Mouse (Mus musculus): Measurements from ENCODE around the gene Tex12. TPM values are rescaled to one million over a fixed set of nuclear protein-coding genes. Genes with fewer than 3 reads are reported as not detected.

Gene Tex12
- polyA plus RNA-seq (2016; fragmentation: Nextera tagmentation; extraction: Ambion mirVana): 0.16 and 0.36 TPM in 2 replicates

DNA sequence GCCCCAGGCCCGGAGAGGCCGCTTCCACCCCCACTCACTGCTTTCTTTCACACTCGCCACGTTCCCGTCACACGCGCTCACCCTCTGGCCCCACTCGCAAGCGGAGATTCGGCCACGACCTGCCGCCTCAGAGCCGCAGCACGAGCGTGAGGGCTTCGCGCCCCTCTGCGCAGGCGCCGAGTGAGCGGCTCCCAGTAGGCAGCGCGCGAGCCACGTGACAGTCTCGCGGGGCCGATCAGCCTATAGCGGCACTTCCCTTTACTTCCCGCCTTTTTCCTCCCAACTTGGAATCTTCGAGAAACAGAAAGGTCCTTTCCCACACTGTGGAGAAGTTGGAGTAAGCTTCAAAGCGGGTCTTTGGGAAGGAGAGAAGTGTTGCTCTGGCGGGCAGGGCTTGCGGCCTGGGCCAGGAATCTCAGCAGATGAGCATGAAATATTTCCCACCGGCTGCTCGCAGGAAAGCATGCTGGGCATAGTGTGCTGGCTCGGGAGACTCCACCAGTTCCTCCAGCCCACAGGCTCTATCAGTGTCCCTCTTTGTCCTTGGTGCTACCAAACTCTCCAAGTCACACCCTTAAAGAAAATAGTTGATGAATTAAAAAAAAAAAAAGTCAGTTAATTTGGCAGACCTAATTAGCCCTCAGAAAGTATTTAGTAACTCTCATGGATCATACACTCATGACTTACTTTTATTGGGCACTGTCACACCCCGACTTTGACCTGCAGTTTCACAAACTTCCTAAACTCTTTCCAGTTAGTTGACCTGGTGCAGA is at the start of gene Tex12:
Tex12 (minus strand) TSS at position 181 of the 773 bp plus-strand sequence.
- no peak within 1 kb of the TSS for H3K27ac ChIP-seq (replicated peaks)
- no peak for DNase-seq (ENCODE audit: low spot score)
- H3K4me1 ChIP-seq: no peaks in the 10 kb centered on the region
- no peaks in the 10 kb centered on the region for H3K27me3 ChIP-seq (ENCODE audit: low read depth, poor library complexity, severe bottlenecking)
- H3K36me3 ChIP-seq: 0 out of 2 replicates have a peak, but pooled peaks cover 4% of the 10 kb centered on the region
- H3K9me3 ChIP-seq (replicated peaks): 0 out of 2 replicates have a peak, but pooled peaks cover 8% of the 10 kb centered on the region
- H3K4me3 ChIP-seq: no peak within 1 kb of the TSS
- WGBS: 88% methylated on average over 38 of the region's 38 CpGs

DNA sequence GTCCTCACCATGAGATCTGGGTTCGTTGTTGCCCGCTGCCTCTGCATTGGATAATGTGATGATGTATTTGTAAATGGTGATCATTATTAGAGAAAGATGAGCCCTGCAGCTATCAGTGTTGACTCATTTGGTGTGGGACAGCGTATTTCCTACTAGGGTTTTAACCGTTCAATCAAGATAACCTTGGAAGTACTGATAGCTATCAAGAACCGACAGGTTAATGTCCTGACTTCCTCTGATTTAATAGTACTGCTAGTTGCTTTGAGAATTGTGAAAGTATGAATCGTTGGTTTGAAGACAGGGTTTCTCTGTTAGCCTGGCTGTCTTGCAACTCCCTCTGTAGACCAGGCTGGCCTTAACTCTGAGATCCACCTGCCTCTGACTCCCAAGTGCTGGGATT is 43.2 kb upstream of the Tex12 start:
- Histone ChIP-seq H3K9me3 (replicated peaks) (no peaks in the 10 kb centered on the region), H3K4me1 (peaks cover 31% of the 10 kb centered on the region), H3K27me3 (ENCODE audit: low read depth, poor library complexity, severe bottlenecking) (no peaks in the 10 kb centered on the region), H3K36me3 (peaks cover 55% of the 10 kb centered on the region), H3K4me3 (peak overlapping the region; percentile 92), H3K27ac (replicated peaks) (peak overlapping the region; percentile 94)
- 5% methylated on average over 6 of the region's 6 CpGs for WGBS
- no peak for DNase-seq (ENCODE audit: low spot score)

DNA sequence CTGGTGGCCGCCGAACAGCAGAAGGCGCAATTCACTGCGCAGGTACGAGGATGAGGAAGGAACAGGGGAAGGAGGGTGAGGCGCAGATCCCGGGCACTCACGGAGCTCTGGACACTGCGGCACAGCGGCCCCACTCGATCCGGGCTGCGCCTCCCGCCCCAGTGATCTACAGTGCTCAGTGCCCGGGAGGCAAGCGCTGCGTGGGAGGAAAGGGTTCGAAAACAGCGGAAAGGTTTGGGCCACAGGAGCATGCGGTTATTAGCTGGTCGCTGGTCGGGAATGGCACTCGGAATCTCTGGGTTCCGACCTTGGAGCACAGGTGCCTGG is 42.8 kb upstream of the Tex12 start:
- peak overlapping the region; percentile 94 for H3K27ac ChIP-seq (replicated peaks)
- under 1% methylated on average over 24 of the region's 24 CpGs for WGBS
- no peaks in the 10 kb centered on the region for H3K27me3 ChIP-seq (ENCODE audit: low read depth, poor library complexity, severe bottlenecking)
- H3K36me3 ChIP-seq: peaks cover 55% of the 10 kb centered on the region
- H3K4me3 ChIP-seq: peak overlapping the region; percentile 92
- H3K4me1 ChIP-seq: peaks cover 31% of the 10 kb centered on the region
- DNase-seq (ENCODE audit: low spot score): no peak
- H3K9me3 ChIP-seq (replicated peaks): no peaks in the 10 kb centered on the region

DNA sequence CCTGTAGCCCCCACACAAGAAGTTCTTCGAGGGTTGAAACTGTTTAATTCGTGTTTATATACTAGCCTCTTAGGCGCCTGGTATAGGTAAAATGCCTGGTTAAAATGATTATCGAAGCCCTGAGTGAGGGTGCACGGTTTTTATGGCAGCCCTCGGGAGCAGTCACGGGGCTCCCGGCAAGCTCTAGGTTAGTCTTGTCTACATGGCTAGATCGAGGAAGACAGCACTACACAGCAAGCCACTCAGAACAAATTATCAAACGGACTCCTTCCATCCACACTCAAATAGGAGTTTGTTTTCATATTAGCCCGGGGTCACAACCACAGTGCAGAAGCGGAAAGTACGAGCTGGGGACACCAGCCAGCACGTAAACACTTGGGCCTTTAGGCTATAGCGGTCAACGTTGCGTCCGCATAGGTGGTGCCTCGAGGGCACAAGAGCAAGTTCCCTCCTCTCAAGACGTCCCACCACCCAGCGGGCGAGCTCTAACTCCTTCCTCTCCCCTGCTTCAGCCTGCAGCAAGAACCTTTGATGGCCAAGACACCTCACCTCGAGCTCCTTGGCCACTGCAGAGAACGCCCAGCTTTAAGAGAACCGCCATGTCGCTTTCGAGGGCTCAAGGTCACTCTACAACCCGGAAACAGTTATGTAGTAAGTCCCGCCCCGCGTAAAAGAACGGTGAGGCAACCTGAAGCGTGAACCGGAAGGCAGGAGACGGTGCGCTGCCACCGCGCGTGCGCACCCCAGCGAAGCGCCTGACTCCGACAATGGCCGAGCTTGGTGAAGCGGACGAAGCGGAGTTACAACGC is 42.3 kb upstream of the Tex12 start, which contains the start of the genes Sdhd and Timm8b:
Sdhd (minus strand) TSS at position 624 of the 809 bp plus-strand sequence.
Timm8b (plus strand) TSS at position 722 of the 809 bp plus-strand sequence.
- Histone ChIP-seq H3K4me3 (peak within 1 kb of the TSS; percentile 92), H3K27me3 (ENCODE audit: low read depth, poor library complexity, severe bottlenecking) (no peaks in the 10 kb centered on the region), H3K36me3 (peaks cover 55% of the 10 kb centered on the region), H3K4me1 (peaks cover 31% of the 10 kb centered on the region), H3K27ac (replicated peaks) (peak within 1 kb of the TSS; percentile 94), H3K9me3 (replicated peaks) (no peaks in the 10 kb centered on the region)
- DNase-seq (ENCODE audit: low spot score): peak; percentile 95
- under 1% methylated on average over 48 of the region's 48 CpGs for WGBS

DNA sequence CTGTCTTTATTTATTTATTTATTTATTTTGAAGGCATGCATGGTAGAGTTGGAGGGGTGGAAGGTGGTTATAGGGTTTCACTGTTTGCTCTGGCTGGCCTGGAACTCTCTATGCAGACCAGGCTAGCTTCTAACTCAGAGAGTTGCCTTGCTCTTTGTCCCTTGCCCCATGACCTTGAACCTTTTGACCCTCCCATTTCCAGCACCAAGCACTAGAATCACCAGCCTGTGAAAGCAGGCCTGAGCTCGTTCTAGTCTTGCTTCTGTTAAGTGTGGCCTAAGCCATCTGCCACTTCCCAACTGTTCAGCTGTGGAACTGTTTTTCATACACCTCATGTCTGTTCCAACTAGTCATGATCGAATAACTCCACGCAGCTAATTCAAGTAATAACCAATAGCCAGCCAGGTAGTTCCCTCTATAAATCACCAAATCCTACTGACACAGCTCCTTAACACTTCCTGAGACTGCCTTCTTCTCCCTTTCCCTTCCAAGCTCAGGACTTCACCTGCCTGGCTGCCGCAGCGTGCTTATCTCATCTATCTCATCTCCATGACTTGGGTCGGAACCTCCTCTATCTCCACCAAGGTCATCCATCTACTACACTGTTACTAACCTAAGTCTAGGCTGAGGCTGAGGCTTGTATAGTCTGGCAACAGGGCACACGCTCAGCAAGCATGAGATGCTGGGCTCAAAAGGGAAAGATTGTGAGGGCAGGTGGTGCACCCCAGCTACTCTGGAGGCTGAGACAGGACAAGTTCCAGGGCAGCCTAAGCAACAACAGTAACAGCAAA is 41.1 kb upstream of the Tex12 start:
- H3K4me3 ChIP-seq: peak overlapping the region; percentile 92
- peaks cover 55% of the 10 kb centered on the region for H3K36me3 ChIP-seq
- no peaks in the 10 kb centered on the region for H3K27me3 ChIP-seq (ENCODE audit: low read depth, poor library complexity, severe bottlenecking)
- no peaks in the 10 kb centered on the region for H3K9me3 ChIP-seq (replicated peaks)
- WGBS: 93% methylated on average over 7 of the region's 7 CpGs
- no peak overlapping the region for H3K27ac ChIP-seq (replicated peaks)
- H3K4me1 ChIP-seq: peaks cover 31% of the 10 kb centered on the region
- no peak for DNase-seq (ENCODE audit: low spot score)

DNA sequence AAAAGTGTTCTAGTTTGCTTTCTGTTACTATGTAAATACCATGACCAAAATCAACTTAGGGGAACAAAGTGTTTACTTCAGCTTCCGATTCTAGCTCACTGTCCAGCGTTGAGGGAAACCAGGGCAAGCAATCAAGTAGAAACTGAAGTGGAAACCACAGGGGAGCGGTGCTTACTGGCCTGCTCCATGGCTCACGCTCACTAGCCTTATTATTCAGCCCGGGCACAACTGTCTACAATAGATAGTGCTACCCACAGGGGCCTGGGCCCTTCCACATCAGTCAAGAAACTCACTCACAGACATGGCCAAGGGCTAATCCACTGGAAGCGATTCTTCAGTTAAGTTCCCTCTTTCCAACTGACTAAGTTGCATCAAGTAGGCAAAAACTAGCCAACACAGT is 40.4 kb upstream of the Tex12 start:
- Histone ChIP-seq H3K9me3 (replicated peaks) (no peaks in the 10 kb centered on the region), H3K4me1 (peaks cover 31% of the 10 kb centered on the region), H3K36me3 (peaks cover 57% of the 10 kb centered on the region), H3K4me3 (no peak overlapping the region), H3K27ac (replicated peaks) (no peak overlapping the region), H3K27me3 (ENCODE audit: low read depth, poor library complexity, severe bottlenecking) (no peaks in the 10 kb centered on the region)
- no peak for DNase-seq (ENCODE audit: low spot score)
- WGBS: 87% methylated on average over 6 of the region's 6 CpGs

DNA sequence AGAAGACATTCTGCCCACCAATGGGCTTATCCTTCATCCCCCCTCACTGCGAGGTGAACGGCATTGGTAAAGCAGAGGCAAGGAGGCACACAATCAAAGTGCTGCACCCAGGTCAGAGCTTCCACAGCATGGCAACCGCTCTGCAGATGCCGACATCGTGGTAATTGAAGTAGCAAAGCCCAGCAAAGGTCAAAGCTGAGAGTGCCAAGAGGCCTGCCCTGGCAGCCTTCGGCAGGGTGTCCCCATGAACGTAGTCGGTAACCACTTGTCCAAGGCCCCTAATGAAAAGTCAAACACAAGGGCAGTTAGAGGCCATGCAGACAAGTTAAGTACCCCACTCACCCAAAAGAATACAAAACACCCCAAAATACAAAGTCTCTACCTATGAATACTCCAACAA is 35.8 kb upstream of the Tex12 start:
- Histone ChIP-seq H3K4me3 (no peak overlapping the region), H3K9me3 (replicated peaks) (no peaks in the 10 kb centered on the region), H3K36me3 (peaks cover 59% of the 10 kb centered on the region), H3K27me3 (ENCODE audit: low read depth, poor library complexity, severe bottlenecking) (no peaks in the 10 kb centered on the region), H3K27ac (replicated peaks) (no peak overlapping the region), H3K4me1 (peaks cover 7% of the 10 kb centered on the region)
- 96% methylated on average over 8 of the region's 8 CpGs for WGBS
- DNase-seq (ENCODE audit: low spot score): no peak

DNA sequence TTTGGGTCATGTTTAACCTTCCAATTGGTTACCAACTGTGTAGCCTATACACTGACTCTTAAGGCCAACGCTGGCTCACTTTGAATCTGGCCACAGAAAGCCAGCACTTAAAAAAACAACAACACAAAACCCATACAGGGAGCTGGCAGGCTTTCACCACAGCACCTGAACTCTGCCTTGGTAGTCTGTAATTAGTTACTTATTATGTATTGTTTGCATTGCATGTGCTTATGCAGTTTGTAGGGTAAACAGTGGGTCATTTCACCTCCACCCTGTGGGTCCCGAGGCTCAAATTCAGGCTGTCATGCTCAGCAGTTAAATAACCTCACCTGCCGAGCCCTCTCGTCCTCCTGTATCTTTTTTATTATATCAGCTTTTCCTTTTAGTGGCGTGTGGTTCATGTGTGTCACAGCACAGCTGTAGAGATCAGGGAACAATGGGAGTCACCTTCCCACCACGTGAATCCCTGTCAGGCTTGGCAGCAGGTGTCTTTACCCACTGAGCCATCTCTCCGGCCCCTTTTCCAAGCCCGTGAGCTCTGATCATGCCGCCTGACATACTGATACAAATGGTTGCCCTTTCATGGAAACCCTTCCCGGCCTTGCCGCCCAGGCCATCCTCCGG is 33.8 kb upstream of the Tex12 start:
- Histone ChIP-seq H3K9me3 (replicated peaks) (no peaks in the 10 kb centered on the region), H3K36me3 (peaks cover 51% of the 10 kb centered on the region), H3K4me3 (no peak overlapping the region), H3K4me1 (no peaks in the 10 kb centered on the region), H3K27me3 (ENCODE audit: low read depth, poor library complexity, severe bottlenecking) (no peaks in the 10 kb centered on the region), H3K27ac (replicated peaks) (no peak overlapping the region)
- 81% methylated on average over 12 of the region's 12 CpGs for WGBS
- DNase-seq (ENCODE audit: low spot score): no peak

DNA sequence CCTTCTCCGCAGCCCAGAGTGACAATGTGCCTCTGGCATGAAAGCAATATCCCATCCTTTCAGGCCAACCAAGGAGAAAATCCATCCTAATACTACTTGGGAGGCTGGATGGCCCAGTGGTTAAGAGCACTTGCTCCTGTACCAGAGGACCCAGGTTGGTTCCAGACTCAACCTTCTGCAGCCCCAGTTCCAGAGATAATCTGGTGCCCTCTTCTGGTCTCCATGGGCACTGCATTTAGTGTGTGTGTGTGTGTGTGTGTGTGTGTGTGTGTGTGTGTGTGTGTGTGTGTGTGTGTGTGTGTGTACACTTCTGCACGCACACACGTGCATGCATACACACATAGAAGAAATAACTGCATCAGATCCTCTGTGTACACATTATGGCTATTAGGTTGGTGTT is 32.4 kb upstream of the Tex12 start:
- DNase-seq (ENCODE audit: low spot score): peak; percentile 27
- no peak overlapping the region for H3K27ac ChIP-seq (replicated peaks)
- peaks cover 37% of the 10 kb centered on the region for H3K36me3 ChIP-seq
- H3K9me3 ChIP-seq (replicated peaks): no peaks in the 10 kb centered on the region
- no peaks in the 10 kb centered on the region for H3K4me1 ChIP-seq
- H3K27me3 ChIP-seq (ENCODE audit: low read depth, poor library complexity, severe bottlenecking): no peaks in the 10 kb centered on the region
- H3K4me3 ChIP-seq: no peak overlapping the region
- WGBS: 69% methylated on average over 3 of the region's 3 CpGs

DNA sequence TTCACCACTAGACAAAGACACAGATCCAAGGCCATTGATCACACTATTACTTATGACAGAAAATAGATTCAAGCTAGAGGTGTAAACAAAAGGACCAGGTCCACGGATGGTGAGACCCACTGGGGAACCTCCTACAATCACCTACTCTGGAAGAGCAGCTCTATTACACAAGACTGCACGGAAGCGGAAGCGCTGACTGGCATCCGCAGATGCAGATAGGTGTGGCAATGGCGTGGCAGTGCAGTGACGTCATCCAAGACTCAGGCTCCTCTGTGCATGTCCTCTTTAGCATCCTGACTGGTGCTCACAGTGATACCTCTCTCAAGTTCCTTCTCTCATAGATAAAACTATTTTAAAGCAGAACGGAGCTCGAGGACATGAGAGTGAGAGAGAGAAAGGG is 31.8 kb upstream of the Tex12 start:
- WGBS: 90% methylated on average over 9 of the region's 9 CpGs
- Histone ChIP-seq H3K27ac (replicated peaks) (no peak overlapping the region), H3K4me1 (no peaks in the 10 kb centered on the region), H3K27me3 (ENCODE audit: low read depth, poor library complexity, severe bottlenecking) (no peaks in the 10 kb centered on the region), H3K36me3 (peaks cover 31% of the 10 kb centered on the region), H3K9me3 (replicated peaks) (no peaks in the 10 kb centered on the region), H3K4me3 (no peak overlapping the region)
- DNase-seq (ENCODE audit: low spot score): no peak

DNA sequence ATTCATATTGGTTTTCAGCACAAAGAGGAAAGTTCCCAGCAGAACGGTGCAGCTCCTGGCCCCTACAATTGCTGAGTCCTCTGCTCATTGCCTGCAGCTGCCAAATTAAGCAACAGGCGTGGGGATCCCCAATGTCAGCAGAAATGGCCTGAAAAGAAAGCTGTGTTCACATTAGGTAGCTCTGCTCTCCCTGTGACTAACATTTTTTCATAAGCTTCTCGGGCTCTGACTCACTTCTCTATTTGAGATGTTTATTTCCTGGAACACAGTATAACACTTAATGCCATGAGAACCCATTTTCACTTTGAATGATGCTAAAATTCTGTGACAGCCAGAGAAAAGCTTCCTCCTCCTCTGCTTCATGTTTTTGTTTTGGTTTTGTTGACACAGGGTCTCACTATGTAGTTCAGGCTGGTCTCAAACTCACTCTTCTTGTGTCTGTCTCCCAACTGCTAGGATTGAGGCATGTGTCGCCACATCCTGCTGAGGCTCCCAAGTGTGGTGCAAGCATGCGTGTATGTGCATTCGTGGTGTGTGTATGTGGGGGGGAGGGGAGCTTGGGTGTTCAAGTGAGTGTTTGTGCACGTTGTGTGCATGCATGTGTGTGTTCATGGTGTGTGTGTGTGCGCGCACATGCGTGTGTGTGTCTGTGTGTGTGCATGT is 29.9 kb upstream of the Tex12 start:
- 79% methylated on average over 10 of the region's 10 CpGs for WGBS
- no peak for DNase-seq (ENCODE audit: low spot score)
- H3K27ac ChIP-seq (replicated peaks): no peak overlapping the region
- H3K4me1 ChIP-seq: no peaks in the 10 kb centered on the region
- no peaks in the 10 kb centered on the region for H3K27me3 ChIP-seq (ENCODE audit: low read depth, poor library complexity, severe bottlenecking)
- H3K4me3 ChIP-seq: no peak overlapping the region
- H3K36me3 ChIP-seq: peaks cover 11% of the 10 kb centered on the region
- no peaks in the 10 kb centered on the region for H3K9me3 ChIP-seq (replicated peaks)

DNA sequence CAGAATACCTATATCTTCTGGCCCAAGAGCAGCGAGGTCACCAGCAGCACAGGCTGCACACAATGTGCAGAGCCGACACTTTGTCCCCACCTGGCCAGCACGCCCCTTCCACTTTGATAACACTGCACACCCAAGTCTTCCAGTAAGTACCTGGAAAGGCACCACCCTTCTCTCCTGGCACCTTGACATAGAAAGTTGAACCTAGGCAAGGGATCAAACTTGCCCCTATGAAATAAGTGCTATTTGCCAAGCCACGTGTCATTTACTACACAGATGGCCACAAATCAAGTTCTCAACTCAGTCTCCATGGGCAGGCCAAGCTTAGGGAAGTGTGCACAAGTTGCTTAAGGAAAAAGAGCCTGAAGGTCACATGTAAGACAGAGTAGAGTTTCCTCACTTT is 25.8 kb upstream of the Tex12 start:
- Histone ChIP-seq H3K4me3 (no peak overlapping the region), H3K9me3 (replicated peaks) (no peaks in the 10 kb centered on the region), H3K36me3 (no peaks in the 10 kb centered on the region), H3K27ac (replicated peaks) (no peak overlapping the region), H3K4me1 (no peaks in the 10 kb centered on the region), H3K27me3 (ENCODE audit: low read depth, poor library complexity, severe bottlenecking) (no peaks in the 10 kb centered on the region)
- no peak for DNase-seq (ENCODE audit: low spot score)
- 86% methylated on average over 4 of the region's 4 CpGs for WGBS
